Comparison of ENCODE assay signal across 25 mouse cellular contexts in the genomic region with DNA sequence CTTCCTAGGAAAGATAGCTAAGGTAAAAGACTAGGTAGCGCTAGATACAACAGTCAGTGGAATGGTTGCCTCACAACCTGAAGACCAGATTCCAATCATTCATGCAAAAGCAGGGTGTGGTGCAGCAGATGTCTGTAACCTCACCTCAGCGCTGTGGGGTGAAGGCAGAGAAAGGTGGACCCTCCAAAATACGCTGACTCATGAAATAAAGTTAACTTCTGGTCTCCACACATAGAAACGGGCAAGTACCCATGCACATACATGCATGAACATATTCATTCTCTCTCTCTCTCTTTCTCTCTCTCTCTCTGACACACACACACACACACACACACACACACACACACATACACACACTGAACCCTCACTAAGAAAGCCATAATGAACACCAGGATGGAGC. TPM values are rescaled to one million over a fixed set of nuclear protein-coding genes. Genes with fewer than 3 reads are reported as not detected.
"Had no signal": no experiment of that assay in that cellular context is flagged by ENCODE, and none has a peak within 500 bp of the region (broad histone marks: within the 10 kb centered on the region; RNA-seq: fewer than 3 reads in every experiment).

No protein-coding gene starts in this region.

- H3K27ac ChIP-seq: heart, embryonic 10.5 days; heart, embryonic 15.5 days; hindbrain, embryonic 10.5 days; hindbrain, embryonic 12.5 days; hindbrain, embryonic 14.5 days; intestine, embryonic 15.5 days; layer of hippocampus, adult 2 months; left cerebral cortex, adult 2 months; limb, embryonic 10.5 days; limb, embryonic 12.5 days; liver, embryonic 13.5 days; liver, embryonic 15.5 days had no signal

- ATAC-seq: hindbrain, embryonic 16.5 days; inflammation-experienced regulatory T-cells, adult 6 months; intestine, embryonic 15.5 days had no signal

- H3K27me3 ChIP-seq: heart, embryonic 12.5 days; heart, embryonic 15.5 days; hindbrain, embryonic 12.5 days; intestine, embryonic 15.5 days; limb, embryonic 12.5 days; liver, embryonic 13.5 days; liver, embryonic 15.5 days had no signal

- H3K36me3 ChIP-seq: heart, embryonic 10.5 days; heart, embryonic 12.5 days; heart, embryonic 15.5 days; hindbrain, embryonic 10.5 days; hindbrain, embryonic 12.5 days; intestine, embryonic 15.5 days; limb, embryonic 10.5 days; limb, embryonic 12.5 days; liver, embryonic 13.5 days; liver, embryonic 15.5 days had no signal

- H3K4me1 ChIP-seq: heart, embryonic 10.5 days; heart, embryonic 12.5 days; heart, embryonic 15.5 days; hindbrain, embryonic 10.5 days; hindbrain, embryonic 12.5 days; intestine, embryonic 15.5 days; limb, embryonic 10.5 days; limb, embryonic 12.5 days; liver, embryonic 13.5 days; liver, embryonic 15.5 days had no signal

- H3K9me3 ChIP-seq: heart, embryonic 10.5 days; heart, embryonic 12.5 days; heart, embryonic 15.5 days; hindbrain, embryonic 10.5 days; hindbrain, embryonic 12.5 days; intestine, embryonic 15.5 days; limb, embryonic 10.5 days; limb, embryonic 12.5 days; liver, embryonic 13.5 days; liver, embryonic 15.5 days had no signal

- H3K4me2 ChIP-seq: heart, embryonic 12.5 days; heart, embryonic 15.5 days; hindbrain, embryonic 12.5 days; hindbrain, embryonic 14.5 days; intestine, embryonic 15.5 days; limb, embryonic 12.5 days; liver, embryonic 11.5 days; liver, embryonic 13.5 days; liver, embryonic 15.5 days had no signal

- H3K4me3 ChIP-seq: heart, embryonic 10.5 days; heart, embryonic 12.5 days; heart, embryonic 15.5 days; hindbrain, embryonic 10.5 days; hindbrain, embryonic 12.5 days; intestine, embryonic 15.5 days; layer of hippocampus, adult 2 months; left cerebral cortex, adult 2 months; limb, embryonic 10.5 days; limb, embryonic 12.5 days; liver, embryonic 13.5 days; liver, embryonic 15.5 days had no signal

- H3K9ac ChIP-seq: heart, embryonic 12.5 days; heart, embryonic 15.5 days; hindbrain, embryonic 12.5 days; hindbrain, embryonic 14.5 days; intestine, embryonic 15.5 days; limb, embryonic 12.5 days; liver, embryonic 13.5 days; liver, embryonic 15.5 days had no signal

- DNase-seq: gastrocnemius, postnatal 25 days; heart, postnatal 4 days; kidney, adult 18-20 months; kidney, adult 8-10 months; kidney, postnatal 10 days; kidney, postnatal 25 days; kidney, postnatal 4 days; liver; liver, embryonic 13.5 days had no signal

RNA-seq across cellular contexts. Expression of a gene that starts 30.8 kb away (rescaled TPM):
- total RNA-seq: granulocyte monocyte progenitor cell, adult 5-6 weeks; layer of hippocampus, adult 2 months; left cerebral cortex, adult 2 months had no signal
- polyA plus RNA-seq: heart, embryonic 12.5 days; hindbrain, embryonic 10.5 days; inflammation-experienced regulatory T-cells, adult 6 months; limb, embryonic 10.5 days; liver, embryonic 13.5 days had no signal
